Mouse (Mus musculus) heart, embryonic 12.5 days (tissue): Measurements from ENCODE around the gene Prg2. TPM values are rescaled to one million over a fixed set of nuclear protein-coding genes. Genes with fewer than 3 reads are reported as not detected.

Source experiments
- ATAC-seq: fragments of 200-750 bp; cut with Nextera tagmentation; 2 replicates; pipeline ENCODE4 v1.8.0; 2017; ENCODE audit warnings: moderate TSS enrichment, moderate library complexity; ENCODE audit not compliant: insufficient number of reproducible peaks, low FRiP score
- H3K27ac ChIP-seq: fragments of 300-500 bp; sonication (generic); 2 replicates; pipeline ENCODE4 v1.5.1; 2016; ENCODE audit warnings: mild to moderate bottlenecking, moderate library complexity; ENCODE audit not compliant: poor library complexity, severe bottlenecking
- H3K27me3 ChIP-seq: fragments of 300-500 bp; sonication (generic); replicated peaks from 2 replicates; pipeline ENCODE4 v1.6.1; 2016; ENCODE audit warnings: mild to moderate bottlenecking, moderate library complexity
- H3K36me3 ChIP-seq: fragments of 300-500 bp; sonication (generic); 2 replicates; pipeline ENCODE4 v1.6.1; 2016; ENCODE audit warnings: mild to moderate bottlenecking, moderate library complexity
- H3K4me1 ChIP-seq: fragments of 300-500 bp; sonication (generic); replicated peaks from 2 replicates; pipeline ENCODE4 v1.6.1; 2016; ENCODE audit warnings: mild to moderate bottlenecking
- H3K4me2 ChIP-seq: fragments of 300-500 bp; sonication (generic); 2 replicates; pipeline ENCODE4 v1.6.1; 2016; ENCODE audit warnings: mild to moderate bottlenecking, moderate library complexity
- H3K4me3 ChIP-seq: fragments of 300-500 bp; sonication (generic); 2 replicates; pipeline ENCODE4 v1.5.1; 2016; ENCODE audit warnings: mild to moderate bottlenecking
- H3K9ac ChIP-seq: fragments of 300-500 bp; sonication (generic); 2 replicates; pipeline ENCODE4 v1.6.1; 2016; ENCODE audit warnings: mild to moderate bottlenecking, moderate library complexity
- H3K9me3 ChIP-seq: fragments of 300-500 bp; sonication (generic); replicated peaks from 2 replicates; pipeline ENCODE4 v1.6.1; 2016; ENCODE audit warnings: mild to moderate bottlenecking, moderate library complexity
- WGBS: fragments of 180-500 bp; shearing (Covaris S2); methylation state at CpG from one replicate; pipeline ENCODE4 v1.1.7; 2016; 5-methylcytosine and 5-hydroxymethylcytosine counted together
- polyA plus RNA-seq: library from polyadenylated mRNA; unstranded; fragments of >200 nt; fragmentation: Nextera tagmentation; extraction: Ambion mirVana; gene quantifications from 2 replicates; pipeline ENCODE4 v1.2.1, GENCODE M21; 2016

Prg2 gene
- polyA plus RNA-seq, 1 experiment from 2014 or later = 3.1 TPM

DNA sequence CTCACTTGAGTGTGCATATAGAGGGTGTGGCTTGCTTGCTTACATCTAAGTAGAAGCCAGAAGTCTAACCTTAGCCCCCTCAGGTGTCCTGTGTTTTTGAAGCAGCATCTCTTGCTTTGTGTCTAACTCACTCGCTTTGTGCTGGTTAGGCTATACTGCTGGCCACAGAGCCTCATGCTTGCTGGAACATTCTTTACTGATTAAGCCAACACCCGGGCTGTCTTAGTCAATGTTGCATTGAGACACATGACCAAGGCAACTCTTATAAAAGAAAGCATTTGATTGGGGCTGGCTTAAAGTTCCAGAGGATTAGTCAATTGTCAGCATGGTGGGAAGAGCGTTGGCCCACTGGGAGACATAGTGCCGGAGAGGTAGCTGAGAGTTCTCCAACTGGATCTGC, 38.5 kb upstream of the Prg2 start:
- peaks cover 32% of the 10 kb centered on the region for H3K36me3 ChIP-seq
- H3K4me3 ChIP-seq = no peak overlapping the region
- H3K9me3 ChIP-seq = no peaks in the 10 kb centered on the region
- ATAC-seq = no peak
- no peak overlapping the region for H3K27ac ChIP-seq
- no peak overlapping the region for H3K4me2 ChIP-seq
- H3K9ac ChIP-seq = no peak overlapping the region
- no peaks in the 10 kb centered on the region for H3K27me3 ChIP-seq
- 94% methylated on average over 4 of the region's 4 CpGs for WGBS
- peaks cover 16% of the 10 kb centered on the region for H3K4me1 ChIP-seq

DNA sequence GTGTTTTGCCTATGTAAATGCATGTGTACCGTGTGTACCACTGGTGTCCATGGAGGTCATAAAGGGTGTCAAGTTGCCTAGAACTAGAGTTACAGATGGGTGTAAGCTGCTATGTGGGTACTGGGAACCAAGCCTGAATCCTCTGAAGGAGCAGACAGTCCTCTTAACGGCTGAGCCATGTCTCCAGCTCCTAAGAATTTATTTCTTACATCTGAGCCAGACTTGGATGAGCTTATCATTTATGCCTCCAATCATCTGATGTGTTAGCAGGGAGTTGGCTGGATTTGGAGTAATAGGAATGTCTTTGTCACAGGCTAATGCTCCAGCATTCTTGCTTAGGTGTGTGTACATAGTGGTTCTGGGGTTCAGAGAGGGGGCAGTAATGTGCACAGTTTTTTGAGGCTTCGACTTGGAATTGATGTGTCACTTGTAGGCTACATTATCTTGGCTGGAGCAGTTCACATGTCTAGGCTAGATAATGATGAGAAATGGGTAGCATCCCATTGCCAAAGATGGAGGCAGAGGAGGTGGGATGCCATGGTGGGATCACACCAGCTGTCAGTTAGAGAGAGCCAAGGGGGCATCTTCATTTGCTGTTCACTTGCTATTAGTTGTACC, 33.0 kb upstream of the Prg2 start:
- Histone ChIP-seq H3K4me1 (no peaks in the 10 kb centered on the region), H3K4me2 (no peak overlapping the region), H3K9me3 (no peaks in the 10 kb centered on the region), H3K27ac (no peak overlapping the region), H3K9ac (no peak overlapping the region), H3K27me3 (no peaks in the 10 kb centered on the region), H3K4me3 (no peak overlapping the region), H3K36me3 (peaks cover 83% of the 10 kb centered on the region)
- 82% methylated on average over 3 of the region's 3 CpGs for WGBS
- no peak for ATAC-seq

DNA sequence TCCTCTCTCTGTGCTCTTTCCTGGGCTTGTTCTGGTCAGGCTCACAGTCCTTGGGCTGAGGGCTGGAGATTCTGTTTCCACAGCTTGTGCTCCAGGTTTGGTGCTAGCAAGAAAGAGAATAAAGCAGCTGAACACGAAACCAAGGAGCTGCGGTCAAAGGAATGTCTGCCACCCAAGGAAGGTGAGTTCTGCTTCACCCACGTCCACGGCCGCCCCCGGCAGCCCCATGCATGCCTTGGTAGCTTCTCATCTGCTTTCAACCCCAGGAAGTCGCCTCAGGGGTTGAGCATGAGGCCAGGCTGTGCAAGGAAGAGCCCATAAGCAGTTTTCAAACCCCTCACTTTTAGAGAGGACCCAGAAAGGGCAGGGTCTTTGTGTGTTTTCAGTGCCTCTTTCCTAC, 32.0 kb upstream of the Prg2 start:
- ATAC-seq = no peak
- H3K36me3 ChIP-seq = peaks cover 86% of the 10 kb centered on the region
- no peaks in the 10 kb centered on the region for H3K9me3 ChIP-seq
- H3K4me2 ChIP-seq = no peak overlapping the region
- H3K27ac ChIP-seq = no peak overlapping the region
- no peak overlapping the region for H3K9ac ChIP-seq
- no peak overlapping the region for H3K4me3 ChIP-seq
- H3K27me3 ChIP-seq = no peaks in the 10 kb centered on the region
- WGBS = 94% methylated on average over 7 of the region's 7 CpGs
- no peaks in the 10 kb centered on the region for H3K4me1 ChIP-seq

DNA sequence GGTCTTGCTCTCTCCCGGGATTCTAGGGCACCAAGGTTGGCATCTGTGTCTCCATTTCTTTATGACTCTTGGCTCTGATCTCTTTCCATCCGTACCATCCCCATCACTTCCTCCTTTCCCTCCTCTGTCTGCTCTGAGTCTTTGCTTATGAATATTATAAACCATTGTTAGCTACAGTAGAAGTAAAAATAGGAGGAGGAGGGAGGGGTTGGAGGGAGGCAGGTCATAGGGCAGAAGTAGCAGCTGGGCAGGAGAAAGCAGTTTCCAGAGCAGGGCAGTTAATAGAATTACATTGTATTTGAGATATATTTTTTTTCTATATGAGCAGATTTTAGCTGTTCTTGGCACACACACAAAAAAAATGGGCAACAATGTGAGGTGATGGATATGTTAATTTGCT, 31.5 kb upstream of the Prg2 start:
- no peak for ATAC-seq
- Histone ChIP-seq H3K36me3 (peaks cover 88% of the 10 kb centered on the region), H3K9me3 (no peaks in the 10 kb centered on the region), H3K27me3 (no peaks in the 10 kb centered on the region), H3K9ac (no peak overlapping the region), H3K27ac (no peak overlapping the region), H3K4me3 (no peak overlapping the region), H3K4me2 (no peak overlapping the region), H3K4me1 (no peaks in the 10 kb centered on the region)
- 81% methylated on average over 2 of the region's 2 CpGs for WGBS

DNA sequence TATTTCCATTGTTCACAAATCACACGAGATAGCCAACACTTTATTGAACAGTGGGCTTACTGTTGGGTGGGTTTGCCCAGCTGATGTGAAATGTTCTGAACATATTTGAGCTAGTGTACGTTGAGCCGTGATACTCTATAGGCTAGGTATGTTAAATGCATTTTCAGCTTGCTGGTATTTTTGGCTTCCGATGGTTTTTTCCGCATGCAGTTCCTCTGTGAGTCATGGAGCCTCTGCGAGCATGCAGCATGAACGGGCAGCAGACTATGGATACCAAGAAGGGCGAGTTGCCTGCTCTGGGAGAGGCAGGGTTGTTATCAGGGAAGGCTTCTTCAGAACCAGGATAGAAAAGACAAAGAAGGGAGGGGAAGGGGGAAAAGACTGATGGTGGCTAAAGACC, 29.2 kb upstream of the Prg2 start:
- Histone ChIP-seq H3K9ac (no peak overlapping the region), H3K27ac (no peak overlapping the region), H3K4me3 (no peak overlapping the region), H3K4me1 (no peaks in the 10 kb centered on the region), H3K36me3 (peaks cover 88% of the 10 kb centered on the region), H3K4me2 (no peak overlapping the region), H3K27me3 (no peaks in the 10 kb centered on the region), H3K9me3 (no peaks in the 10 kb centered on the region)
- no peak for ATAC-seq
- 82% methylated on average over 8 of the region's 8 CpGs for WGBS

DNA sequence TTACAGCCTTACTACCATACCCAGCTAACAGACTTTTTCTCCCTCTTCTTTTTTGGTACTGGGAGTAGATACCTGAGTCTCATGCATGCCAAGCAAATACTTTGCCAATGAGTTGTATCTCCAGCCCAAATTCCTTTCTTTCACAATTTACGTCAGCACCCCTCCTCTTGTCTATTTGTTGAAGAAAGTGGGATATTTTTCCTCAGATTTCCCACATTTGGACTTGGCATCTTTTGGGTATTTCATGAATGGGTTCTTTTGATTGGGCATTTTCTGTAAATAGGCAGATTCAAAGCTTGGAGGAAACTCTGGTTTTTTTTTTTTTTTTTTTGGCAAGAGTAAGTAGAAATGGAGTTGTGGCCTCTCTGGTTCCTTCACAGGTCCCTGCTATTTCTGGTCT, 28.0 kb upstream of the Prg2 start:
- no peak overlapping the region for H3K4me3 ChIP-seq
- H3K36me3 ChIP-seq = peaks cover 88% of the 10 kb centered on the region
- H3K4me1 ChIP-seq = no peaks in the 10 kb centered on the region
- 86% methylated on average over 1 of the region's 1 CpGs for WGBS
- no peak overlapping the region for H3K4me2 ChIP-seq
- no peak overlapping the region for H3K9ac ChIP-seq
- H3K27me3 ChIP-seq = no peaks in the 10 kb centered on the region
- ATAC-seq = no peak
- H3K27ac ChIP-seq = no peak overlapping the region
- no peaks in the 10 kb centered on the region for H3K9me3 ChIP-seq

DNA sequence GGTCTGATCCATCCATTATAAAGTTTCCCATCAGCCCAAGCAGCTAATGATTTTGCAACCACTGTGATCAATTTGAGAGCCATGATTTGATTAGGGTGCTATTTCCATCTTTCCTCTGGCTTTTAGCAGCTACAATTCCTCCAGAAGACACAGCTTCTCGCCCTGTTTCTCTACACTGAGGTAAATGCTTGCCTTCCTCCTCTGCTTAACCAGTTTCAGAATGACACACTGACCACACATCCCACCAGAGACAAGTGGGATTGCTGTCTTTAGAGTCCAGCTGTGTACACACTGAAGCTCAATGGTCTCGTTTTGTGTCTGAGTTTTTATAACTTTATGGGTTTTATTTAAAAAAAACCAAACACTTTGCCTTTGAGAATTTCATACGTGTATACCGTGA, 27.6 kb upstream of the Prg2 start:
- Histone ChIP-seq H3K4me1 (no peaks in the 10 kb centered on the region), H3K9me3 (no peaks in the 10 kb centered on the region), H3K9ac (no peak overlapping the region), H3K27ac (no peak overlapping the region), H3K27me3 (no peaks in the 10 kb centered on the region), H3K36me3 (peaks cover 88% of the 10 kb centered on the region), H3K4me2 (no peak overlapping the region), H3K4me3 (no peak overlapping the region)
- WGBS = 79% methylated on average over 4 of the region's 4 CpGs
- no peak for ATAC-seq

DNA sequence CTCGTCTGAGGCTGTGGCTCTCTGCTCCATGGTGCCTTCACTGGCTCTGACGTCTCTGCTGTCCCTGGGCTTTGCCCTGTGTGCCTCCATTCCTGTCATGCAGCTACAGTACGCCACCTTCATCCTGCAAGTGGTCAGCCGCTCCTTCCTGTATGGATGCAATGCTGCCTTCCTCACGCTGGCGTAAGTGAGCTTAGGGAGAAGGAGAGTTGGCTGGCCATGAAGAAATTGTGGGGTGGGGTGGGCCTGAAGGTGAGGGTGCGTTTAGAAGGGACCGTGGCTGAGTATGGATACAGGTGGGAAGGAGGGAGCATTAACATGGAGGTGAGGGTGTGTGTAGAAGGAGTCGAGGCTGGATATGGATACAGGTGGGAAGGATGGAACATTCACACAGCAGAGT, 24.8 kb upstream of the Prg2 start:
- H3K36me3 ChIP-seq = peaks cover 76% of the 10 kb centered on the region
- no peaks in the 10 kb centered on the region for H3K4me1 ChIP-seq
- H3K9me3 ChIP-seq = no peaks in the 10 kb centered on the region
- no peaks in the 10 kb centered on the region for H3K27me3 ChIP-seq
- WGBS = 85% methylated on average over 9 of the region's 9 CpGs
- no peak overlapping the region for H3K4me2 ChIP-seq
- no peak overlapping the region for H3K4me3 ChIP-seq
- ATAC-seq = no peak
- H3K27ac ChIP-seq = no peak overlapping the region
- no peak overlapping the region for H3K9ac ChIP-seq

DNA sequence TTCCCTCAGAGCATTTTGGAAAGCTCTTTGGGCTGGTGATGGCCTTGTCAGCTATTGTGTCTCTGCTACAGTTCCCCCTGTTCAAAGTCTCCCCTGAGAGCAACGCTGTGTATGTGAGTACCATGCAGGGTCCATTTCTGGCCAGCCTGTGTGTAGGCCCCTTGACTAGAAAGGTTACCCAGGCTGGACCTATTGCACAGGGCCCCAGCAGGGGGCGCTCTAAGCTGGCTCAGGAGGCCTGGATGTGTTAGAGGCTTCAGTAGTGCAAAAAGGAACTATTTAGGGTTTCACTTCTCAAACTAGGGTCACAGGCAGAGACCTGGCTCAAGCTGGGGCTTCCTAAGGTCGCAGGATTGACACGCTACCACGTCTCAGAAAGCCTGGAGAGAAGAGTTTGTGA, 24.0 kb upstream of the Prg2 start:
- WGBS = 50% methylated on average over 5 of the region's 5 CpGs
- H3K4me2 ChIP-seq = no peak overlapping the region
- no peak overlapping the region for H3K27ac ChIP-seq
- no peak overlapping the region for H3K4me3 ChIP-seq
- no peak overlapping the region for H3K9ac ChIP-seq
- H3K4me1 ChIP-seq = no peaks in the 10 kb centered on the region
- H3K9me3 ChIP-seq = no peaks in the 10 kb centered on the region
- ATAC-seq = peak; percentile 23; the same call in 1 of the 2 replicates
- peaks cover 68% of the 10 kb centered on the region for H3K36me3 ChIP-seq
- H3K27me3 ChIP-seq = no peaks in the 10 kb centered on the region

DNA sequence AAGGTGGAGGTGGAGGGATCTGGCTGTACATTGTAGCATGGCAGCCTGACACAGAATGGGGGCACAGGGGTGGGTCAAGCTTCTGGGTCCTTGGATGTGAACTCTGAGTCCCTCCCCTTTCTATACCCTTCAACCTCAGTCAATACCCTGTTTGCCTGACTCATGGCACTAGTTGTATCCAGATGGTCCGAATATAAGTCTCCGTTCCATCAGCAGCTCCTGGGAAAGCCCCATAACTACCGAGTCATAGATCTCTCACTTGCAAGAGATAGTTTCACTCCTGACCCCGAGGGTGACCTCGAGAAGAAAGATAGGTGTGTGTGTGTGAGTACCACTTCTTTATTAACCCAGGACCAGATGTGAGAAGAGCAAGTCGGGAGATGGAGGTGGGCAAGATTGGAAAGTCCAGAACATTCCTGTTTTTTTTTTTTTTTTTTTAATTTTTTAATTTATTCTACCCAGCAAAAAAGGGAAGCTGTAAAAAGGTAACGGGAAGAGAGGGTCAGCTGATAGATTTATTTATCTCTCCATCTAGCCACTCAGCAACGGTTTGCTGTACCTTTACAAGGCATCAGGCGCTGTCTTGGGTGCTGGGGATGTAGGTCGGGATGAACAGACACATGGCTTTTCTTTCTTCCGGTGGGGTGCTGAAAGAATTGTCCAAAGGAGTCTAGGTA, 21.5 kb upstream of the Prg2 start:
- Histone ChIP-seq H3K36me3 (peaks cover 45% of the 10 kb centered on the region), H3K9ac (no peak overlapping the region), H3K9me3 (no peaks in the 10 kb centered on the region), H3K4me3 (no peak overlapping the region), H3K27me3 (no peaks in the 10 kb centered on the region), H3K27ac (no peak overlapping the region), H3K4me1 (no peaks in the 10 kb centered on the region), H3K4me2 (no peak overlapping the region)
- 88% methylated on average over 11 of the region's 11 CpGs for WGBS
- no peak for ATAC-seq

DNA sequence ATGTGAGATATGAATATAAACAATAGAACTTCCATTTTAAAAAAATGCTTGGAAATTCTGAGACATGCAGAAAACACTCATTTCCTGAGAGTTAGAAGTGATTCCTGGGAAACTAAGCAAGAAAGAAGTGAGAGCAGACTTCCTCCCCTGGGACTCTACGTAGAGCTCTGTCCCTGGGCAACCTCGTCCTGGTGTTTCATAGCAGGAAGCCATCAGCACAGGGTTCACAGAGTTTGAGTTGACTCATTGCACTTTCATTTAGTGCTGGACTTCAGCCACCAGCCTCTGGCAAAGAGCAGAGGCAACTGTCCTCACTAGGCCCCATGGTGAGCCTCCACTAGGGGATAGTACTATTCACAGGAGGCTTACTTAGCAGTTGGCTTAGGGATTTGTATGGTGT, 19.0 kb upstream of the Prg2 start:
- 79% methylated on average over 2 of the region's 2 CpGs for WGBS
- Histone ChIP-seq H3K36me3 (peaks cover 27% of the 10 kb centered on the region), H3K4me3 (no peak overlapping the region), H3K27ac (no peak overlapping the region), H3K27me3 (no peaks in the 10 kb centered on the region), H3K4me2 (no peak overlapping the region), H3K9me3 (no peaks in the 10 kb centered on the region), H3K4me1 (no peaks in the 10 kb centered on the region), H3K9ac (no peak overlapping the region)
- ATAC-seq = no peak

DNA sequence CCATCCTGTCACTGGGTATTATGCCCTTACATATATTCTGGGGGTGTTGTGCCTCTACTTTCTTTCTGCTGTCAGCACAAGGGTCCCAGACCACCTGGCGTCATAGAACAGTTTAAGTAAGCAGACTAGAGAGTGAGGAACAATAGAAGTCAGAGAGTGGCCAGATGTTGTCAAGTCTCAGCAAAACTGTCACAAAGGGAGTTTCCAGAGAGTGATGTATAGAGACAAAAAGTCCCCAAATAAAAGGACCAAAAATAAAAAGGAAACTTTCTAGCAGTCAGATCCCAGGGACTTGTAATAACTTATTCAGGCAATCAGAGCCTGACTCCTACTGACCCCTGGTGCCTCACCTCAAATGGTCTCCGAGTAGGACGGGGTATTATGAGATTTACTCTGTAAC, 18.4 kb upstream of the Prg2 start:
- Histone ChIP-seq H3K9ac (no peak overlapping the region), H3K4me1 (no peaks in the 10 kb centered on the region), H3K9me3 (no peaks in the 10 kb centered on the region), H3K36me3 (peaks cover 21% of the 10 kb centered on the region), H3K4me2 (no peak overlapping the region), H3K4me3 (no peak overlapping the region), H3K27me3 (no peaks in the 10 kb centered on the region), H3K27ac (no peak overlapping the region)
- 85% methylated on average over 3 of the region's 3 CpGs for WGBS
- no peak for ATAC-seq
